Mouse (Mus musculus): ENCODE data around the gene Plcb2.

The Plcb2 gene

DNA sequence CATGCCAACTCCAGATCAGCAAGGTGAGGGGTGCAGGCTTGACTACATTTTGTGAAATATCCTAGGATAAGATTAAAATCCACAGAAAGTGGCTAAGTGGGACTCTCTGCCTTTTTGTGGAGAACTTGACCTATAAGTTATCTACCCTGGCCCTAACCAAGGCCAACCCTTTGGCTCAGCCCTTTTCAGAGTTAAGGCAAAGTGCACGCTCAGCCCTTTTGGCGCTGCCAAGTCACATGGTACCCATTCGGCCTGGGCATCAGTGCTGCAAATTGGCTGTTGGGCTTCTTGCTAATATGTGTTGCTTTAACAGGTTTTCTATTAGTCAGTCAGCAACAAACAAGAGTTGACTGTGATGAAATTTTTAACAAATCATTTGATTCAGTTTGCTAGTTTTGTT lies 40.4 kb downstream of the Plcb2 start:
- no peak for DNase-seq (ENCODE audit: low read depth, low spot score)

DNA sequence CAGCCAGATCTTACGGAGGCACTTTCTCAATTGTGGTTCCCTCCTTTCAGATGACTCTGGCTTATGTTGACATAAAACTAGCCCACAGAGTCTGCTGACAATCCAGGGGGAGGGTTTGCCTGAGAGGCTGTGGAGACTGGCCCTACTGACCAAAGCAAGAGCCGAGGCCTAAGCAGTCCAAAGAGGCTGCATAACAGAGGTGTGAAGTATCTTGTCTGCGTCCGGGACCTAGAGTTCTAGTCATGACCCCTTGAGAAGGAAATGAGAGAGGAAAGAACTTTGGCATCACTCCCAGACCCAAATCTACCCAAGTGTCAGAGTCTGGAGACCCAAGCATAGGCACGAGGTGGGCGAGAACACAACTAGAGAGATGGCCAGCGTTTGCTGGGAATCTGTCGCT lies 41.5 kb downstream of the Plcb2 start:
- DNase-seq (ENCODE audit: low read depth, low spot score), result no peak

DNA sequence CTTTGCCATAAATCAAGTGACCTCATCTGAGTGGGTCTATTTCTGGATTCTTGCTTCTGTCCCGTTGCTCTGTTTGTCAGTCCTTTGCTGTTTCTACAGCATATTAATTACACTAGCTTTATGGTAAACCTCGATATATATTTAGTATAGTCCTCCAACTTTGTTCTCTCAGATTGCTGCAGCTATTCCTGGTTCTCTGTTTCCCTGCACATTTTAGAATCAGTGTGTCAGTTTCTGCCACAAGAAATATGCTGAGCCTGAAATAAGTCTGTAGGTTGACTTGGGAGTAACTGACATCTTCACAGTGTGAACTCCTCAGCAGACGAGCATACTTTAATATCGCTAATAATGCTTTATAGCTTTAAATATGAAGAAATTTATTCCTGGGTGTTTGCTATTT lies 43.1 kb downstream of the Plcb2 start:
- no peak for DNase-seq (ENCODE audit: low read depth, low spot score)

DNA sequence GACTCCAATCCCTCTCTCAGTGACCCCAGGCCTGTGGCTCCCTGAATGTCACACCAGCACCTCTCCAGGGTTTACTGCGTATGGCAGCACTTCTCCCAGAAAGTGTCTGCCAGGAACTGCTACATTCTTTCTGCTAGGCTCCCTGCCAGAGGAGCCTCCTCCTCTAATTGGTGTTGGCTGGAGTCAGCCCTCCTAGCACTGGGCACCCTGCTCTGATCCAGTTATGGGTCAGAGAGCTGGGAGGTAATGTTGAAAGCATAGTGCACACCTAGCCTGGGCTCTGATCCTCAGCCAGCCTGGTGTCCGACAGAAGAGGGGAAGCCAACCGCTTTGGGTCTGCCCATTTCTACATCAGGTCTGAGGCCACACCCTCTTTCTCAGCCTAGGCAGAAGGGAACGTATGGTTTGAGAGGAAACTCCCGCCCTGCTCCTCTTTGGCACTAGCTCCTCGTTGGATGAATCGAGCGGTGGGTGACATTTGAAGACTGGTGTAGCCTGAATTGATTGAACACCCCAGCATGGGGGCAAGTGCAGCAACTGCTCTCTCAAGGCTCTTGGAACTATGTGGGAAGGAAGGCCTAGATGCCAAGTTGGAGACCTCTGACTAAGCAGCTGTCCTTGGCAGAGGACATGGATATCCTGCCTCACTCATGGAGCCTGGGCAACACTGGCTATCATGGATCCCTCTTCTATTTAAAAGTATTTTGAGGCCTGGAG lies 45.5 kb downstream of the Plcb2 start:
- DNase-seq (ENCODE audit: low read depth, low spot score), result no peak

DNA sequence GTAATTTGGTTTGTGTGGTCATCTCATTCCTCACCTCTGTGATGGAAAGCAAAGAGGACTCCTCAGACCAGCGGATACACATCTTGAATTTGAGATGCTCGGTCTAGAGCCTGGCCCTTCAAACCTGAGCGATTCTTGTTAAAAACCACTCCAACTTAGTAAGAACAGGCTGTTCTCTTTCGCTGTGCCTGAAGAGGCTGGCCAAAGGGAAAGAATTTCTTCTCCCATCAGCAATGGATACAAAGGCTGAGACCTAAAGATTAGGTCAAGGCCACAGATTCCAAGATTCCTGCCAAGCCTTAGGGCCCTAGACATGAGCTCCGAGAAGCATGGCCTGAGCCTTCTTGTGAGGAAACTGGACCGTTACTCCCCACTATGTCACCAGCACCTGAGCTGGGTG lies 47.3 kb downstream of the Plcb2 start:
- DNase-seq (ENCODE audit: low read depth, low spot score), result no peak

DNA sequence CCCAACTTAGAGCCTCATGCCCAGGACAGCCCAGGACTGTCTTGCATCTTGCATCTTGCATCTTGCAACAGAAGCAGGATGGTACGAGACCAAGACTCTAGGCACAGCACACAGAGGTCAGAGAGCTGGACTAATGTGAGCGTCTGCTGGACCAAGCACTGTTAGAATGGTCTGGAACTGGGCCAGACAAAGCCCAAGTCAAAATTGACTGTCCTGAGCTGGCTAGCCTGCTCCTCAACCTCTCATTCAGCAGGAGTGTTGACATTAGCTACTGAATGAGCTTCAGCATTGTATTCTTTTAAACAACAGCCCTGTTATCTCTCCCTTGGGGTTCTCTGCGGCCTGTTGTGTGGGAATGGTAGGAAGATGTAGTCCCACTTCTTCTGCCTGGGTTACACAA lies 48.7 kb downstream of the Plcb2 start:
- DNase-seq (ENCODE audit: low read depth, low spot score), result no peak

DNA sequence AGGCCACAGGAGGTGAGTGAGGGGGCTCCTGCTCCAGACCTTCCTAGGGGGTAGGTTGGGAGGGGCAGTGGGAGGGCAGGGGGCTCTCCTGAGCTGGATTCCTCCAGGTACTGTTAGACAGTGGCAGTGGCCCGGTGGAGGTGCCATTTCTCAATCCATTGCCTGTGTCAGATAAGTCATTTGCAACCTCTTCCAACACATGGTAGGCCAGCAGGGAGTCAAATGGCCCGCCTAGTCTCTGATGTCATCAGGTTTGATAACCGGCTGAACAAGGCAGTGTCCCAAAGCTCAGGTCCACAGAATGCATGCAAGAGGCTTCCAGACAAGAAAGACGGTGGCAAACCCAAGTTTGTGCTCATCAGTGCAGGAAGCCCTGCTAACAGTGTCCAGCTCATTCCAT lies 50.4 kb downstream of the Plcb2 start:
- no peak for DNase-seq (ENCODE audit: low read depth, low spot score)

DNA sequence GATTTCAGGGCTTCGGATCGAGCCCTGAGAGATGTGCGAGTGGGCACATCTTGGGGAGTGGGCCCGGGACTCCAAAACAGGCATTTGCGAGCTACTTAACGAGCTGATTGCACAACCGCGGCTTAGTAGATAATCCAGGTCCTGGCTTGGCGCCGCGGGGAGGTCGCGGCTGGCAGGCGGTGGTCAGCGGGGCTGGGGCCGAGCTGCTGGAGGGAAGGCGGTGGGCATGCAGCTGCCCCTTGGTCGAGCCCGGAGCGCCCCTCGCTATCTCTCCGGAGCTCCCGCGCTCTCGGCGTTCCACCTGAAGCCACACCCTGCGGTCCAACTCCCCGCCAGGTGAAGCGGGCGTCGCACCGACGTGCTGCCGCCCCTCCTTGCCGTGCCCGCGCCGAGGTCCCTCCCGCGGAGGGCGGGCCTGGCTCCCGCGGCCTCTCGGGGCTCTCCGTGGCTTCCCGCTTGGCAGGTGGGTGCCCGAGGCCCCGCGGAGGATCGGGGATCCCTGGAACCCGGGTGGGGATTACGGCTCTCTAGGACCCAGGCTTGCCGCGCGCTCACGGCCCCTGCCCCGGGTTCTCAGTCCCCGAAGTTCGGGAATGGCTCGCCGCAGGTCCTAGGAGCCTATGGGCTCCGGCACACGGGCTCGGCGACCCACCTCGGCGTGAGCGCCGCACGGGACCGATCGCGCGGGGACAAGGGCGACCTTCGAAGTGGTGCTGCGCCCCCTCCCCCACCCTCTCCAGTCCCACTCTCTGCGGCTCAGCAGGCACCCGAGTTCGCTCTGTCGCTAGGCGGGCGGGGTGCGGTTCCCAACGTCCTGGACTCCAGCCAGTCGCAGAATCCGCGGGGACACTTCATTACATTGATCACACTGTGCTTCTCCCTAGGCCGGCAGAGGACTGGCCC lies 51.1 kb downstream of the Plcb2 start:
- no peak for DNase-seq (ENCODE audit: low read depth, low spot score)

DNA sequence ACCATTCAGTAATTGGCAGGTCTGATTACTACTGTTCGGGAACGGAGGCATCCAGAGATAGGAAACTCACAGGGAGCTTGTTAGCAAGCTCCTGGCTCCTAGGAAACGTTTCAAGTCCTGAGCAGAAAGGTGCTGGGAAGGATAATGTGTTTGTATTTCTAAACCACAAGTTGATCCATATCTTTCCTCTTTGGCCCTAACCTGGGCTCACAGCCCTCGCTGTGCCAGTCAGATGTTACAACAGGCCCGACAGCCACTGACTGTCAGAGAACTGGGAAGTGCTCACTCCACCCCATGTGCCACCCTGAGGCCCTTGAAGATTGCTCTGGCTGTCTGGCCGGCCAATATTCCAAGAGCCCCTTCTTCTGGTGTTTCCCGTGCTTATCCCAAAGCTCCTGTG lies 53.7 kb downstream of the Plcb2 start:
- no peak for DNase-seq (ENCODE audit: low read depth, low spot score)

DNA sequence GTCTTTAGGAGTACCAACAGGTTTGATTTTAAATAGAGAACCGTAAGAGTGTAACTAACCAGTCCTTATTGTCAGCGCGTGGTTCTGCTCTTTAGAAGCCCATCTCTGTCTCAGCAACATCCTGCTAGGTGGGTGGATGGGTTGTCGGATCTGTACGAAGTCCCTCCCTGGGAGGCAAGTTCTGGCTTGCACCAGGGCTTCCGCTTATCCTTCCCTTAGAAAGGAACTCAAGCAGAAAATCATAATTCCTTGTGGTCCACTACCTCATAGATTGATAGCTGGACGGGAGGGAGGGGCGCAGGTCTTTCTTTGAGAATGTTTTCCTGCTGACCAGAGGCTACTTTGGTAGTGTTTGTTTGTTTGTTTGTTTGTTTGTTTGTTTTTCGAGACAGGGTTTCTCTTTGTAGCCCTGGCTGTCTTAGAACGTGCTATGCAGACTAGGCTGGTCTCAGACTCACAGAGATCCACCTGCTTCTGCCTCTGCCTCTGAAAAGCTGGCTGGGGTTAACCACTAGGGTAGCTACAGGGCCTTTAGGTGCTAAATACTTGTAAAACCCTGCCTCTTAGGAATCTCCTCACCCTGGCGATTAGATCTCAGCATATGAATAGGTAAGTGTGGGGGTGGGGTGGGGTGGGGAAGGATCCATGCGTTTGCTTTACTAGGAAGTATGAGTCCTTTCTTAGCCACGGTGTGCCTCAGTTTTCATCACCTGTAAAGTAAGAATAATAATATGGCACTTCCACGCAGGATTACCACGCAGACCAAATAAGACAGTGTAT lies 54.4 kb downstream of the Plcb2 start:
- DNase-seq (ENCODE audit: low read depth, low spot score), result no peak

DNA sequence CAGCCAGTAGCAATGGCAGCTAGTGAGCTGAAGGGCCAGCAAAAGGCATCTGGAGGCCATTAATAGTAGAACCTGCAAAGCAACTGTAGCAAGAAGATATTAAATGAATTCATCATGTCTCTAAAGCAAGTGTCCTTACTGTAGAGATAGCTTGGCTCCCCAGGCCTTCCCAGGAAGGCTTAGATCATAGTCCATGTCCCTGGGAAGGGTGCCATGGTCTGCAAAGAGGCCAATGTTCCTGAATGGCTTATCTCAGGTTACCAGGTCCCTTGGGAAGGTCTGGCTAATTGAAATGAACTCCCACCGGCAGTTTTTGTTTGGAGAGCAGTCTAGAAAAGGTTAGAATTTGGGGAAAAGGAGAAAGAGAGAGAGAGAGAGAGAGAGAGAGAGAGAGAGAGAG lies 56.5 kb downstream of the Plcb2 start:
- no peak for DNase-seq (ENCODE audit: low read depth, low spot score)

DNA sequence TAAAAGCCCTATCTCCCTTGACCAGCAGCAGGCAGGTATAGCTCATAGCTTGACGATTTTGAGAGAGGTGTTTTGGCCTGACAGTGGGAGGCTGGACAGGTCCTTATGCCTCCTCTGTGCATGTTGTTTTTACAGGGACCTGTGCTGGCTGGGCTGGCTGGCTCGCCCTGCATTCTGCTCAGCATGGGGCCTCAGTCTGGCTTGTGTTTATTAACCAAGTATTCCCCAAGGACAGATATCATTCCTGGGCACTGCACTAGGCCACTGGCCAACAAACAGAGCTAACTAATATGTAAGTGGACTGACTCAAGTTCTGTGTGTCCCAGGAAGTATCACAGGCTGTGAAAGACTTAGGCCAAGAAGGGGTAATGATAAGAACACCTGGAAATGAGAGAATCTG lies 58.5 kb downstream of the Plcb2 start:
- no peak for DNase-seq (ENCODE audit: low read depth, low spot score)

DNA sequence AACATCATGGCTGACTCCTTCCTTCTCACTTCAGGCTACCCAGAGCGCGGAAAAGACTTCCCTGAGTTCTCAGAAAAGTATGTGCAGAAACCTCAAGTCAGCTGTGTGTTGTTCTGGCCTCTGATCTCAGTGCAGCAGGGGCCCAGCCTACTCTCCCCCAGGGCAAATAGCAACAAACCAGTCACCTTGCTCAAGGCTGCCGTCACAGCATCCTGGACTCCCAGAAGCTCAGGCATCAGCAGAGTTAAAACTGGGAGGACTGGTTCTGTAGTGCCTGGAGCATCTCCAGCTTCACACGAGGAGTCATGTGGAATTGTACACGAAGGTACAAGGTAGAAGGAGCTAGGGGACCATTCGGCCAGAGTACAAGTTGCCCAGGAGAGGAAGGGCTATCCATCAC lies 59.0 kb downstream of the Plcb2 start:
- DNase-seq (ENCODE audit: low read depth, low spot score), result no peak

DNA sequence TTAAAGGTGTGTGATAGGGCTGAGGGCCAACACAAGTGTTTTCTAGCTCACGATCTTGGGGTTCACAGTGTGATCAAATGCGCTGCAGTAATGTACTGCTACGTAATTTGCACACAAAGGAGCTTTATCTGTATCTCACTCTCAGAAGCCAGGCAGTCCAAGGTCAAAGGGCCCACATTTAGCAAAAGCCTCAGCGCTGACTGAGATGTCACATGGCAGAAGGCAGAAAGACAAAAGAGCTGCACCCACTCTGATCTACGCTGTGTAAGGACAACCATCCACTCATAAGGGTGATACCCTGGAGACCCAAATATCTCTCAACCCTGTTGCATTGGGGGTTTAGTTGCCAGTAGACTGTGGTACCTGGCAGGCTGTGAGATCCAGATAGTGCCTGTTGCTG lies 61.1 kb downstream of the Plcb2 start:
- no peak for DNase-seq (ENCODE audit: low read depth, low spot score)

DNA sequence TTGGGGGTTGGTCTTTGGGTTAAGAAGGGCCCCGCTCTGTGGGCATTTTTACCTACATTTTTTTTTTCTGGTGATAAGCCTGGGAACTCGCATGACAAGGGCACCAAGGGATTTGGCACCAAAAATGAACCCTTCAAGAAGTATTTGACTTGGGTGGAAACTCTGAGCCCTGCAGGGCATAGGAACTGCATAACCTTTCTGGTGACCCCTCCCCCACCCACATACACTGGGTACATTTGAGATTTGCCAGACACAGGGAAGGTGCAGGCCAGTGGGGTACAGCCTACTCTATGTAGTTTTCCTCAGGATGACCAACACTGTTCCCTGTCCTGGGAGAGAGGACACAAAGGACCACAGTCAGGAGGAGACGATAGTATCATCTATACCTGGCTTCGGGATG lies 62.6 kb downstream of the Plcb2 start:
- no peak for DNase-seq (ENCODE audit: low read depth, low spot score)

DNA sequence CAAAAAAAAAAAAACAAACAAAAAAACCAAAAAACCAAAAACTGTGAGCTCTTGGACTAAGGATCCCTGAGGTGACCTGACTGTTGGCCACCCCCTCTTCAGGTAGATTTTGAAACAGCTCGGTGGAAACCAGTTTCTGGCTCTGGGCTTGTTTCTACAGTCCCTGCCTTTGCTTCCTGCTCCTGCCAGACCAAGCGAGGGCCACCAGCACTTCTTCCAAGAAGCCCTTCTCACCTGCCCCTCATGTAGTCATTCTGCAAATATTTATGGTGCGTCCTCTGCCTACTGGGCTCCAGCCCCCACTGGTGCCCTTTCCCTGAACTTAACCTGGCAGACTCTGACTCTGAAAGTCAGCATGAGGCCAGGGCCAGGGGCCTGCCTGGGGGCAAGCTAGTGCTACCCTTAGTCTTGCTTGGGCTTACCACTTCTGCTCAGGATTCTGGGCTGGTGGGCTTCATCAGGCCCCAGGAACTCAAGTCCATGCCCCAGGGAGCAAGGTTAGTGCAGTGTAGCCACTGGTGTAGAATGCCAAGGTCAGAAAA lies 63.2 kb downstream of the Plcb2 start:
- DNase-seq (ENCODE audit: low read depth, low spot score), result no peak

DNA sequence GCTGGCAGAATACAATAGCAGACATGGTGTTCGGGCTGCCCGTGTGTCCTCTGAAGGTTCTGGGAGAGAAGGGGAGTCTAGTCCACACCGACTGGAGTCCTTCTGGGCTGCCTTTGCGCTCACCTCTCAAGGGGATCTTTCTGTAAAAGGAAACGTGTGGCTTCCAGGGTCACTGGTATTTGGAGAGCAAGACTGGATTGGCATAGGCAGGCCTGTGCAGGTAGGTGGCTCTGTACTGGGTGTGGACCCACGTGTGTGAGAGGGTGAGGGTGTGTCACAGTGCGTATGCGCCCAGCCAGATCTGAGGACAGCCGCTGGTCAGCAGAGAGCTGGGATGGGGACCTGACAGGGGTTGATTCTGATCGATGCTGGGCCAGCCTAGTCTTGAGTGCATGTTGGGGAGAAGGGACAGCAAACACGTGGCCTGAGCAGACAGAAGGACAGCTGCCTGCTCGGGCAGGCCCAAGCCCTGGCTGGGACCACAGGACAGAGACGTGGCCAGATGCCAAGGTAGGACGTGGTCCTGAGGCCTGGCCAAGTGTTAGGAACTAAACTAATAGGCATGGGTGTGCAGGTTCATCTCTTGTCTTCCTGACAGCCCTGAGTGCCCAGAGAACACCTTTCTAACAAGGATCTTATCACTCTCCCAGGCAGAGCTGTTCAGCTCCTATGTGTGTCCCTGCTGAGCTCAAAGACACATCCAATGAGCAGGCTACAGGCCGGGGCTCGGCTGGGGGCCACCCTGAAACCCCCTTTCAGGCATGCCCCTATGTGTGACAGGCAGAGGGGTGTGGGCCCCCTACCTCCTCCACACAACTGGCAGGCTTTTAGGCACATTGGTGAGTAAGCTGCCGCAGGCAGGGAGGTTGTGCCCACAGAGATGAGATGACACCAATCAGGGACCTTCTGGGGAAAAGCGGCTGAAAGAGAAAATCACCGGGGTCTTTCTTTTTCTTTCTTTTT lies 64.2 kb downstream of the Plcb2 start:
- no peak for DNase-seq (ENCODE audit: low read depth, low spot score)

DNA sequence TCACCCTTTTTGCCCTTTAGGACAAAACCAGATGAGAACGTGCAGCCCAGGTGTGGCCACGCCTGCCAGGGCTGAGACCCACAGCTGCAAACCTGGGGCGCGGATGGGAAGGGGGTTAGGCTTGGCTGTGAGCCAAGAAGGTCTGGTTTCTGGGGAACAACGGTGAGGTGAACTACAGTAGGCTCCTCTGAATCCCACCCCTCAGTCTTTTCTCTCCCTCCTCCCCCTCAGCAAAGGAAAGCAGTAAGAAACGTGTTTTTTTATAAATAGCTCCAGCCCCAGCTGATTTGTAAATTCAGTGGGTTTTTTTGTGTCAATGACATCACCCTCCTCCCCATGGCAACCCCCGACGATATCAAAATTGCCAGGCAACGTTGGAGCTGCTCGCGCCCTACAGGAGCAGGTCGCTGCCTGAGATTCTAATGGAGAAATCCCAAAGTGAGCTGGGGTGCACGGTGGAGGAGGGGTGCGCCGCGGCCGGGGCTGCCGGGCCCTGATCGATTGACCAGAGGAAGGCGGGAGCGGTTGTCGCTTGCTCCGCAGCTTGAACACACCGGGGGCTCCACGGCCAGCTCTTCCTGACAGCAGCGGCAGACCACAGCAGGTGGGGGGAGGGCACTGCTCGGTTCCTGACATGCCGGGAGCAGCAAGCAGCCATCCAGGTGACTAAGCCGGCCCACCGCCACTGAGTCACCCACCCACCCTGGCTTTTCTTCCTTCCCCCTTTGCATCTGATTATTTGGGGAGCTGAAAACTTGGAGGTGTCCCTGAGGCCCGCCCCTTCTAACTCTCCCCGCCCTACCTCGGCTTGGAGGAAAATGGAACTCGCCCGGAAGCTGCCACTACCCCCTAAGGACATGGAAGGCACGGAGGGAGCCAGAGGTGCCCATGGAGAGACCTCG lies 65.1 kb downstream of the Plcb2 start, which contains the start of gene Pak6:
TSS of gene Pak6 (plus strand) at position 402 of the 902 bp plus-strand sequence.
- no peak for DNase-seq (ENCODE audit: low read depth, low spot score)

DNA sequence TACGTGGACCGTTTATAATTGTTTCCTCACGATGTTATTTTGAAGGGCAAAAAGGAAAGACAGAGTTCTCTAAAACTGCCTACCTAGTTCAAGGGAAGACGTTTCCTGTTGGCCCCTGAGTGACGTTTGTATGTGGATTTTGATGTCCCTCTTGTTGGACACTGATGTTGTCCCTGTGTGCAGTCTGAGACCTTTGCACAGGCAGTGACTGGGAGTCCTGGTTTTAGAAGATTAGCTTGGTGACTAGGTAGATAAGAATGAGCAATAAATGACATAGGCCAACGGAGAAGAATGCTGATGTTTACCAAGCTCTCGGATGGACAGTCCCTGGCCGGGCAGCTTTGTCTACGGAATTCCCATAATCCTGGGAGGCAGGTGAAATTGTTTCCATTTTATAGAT lies 66.3 kb downstream of the Plcb2 start:
- no peak for DNase-seq (ENCODE audit: low read depth, low spot score)

DNA sequence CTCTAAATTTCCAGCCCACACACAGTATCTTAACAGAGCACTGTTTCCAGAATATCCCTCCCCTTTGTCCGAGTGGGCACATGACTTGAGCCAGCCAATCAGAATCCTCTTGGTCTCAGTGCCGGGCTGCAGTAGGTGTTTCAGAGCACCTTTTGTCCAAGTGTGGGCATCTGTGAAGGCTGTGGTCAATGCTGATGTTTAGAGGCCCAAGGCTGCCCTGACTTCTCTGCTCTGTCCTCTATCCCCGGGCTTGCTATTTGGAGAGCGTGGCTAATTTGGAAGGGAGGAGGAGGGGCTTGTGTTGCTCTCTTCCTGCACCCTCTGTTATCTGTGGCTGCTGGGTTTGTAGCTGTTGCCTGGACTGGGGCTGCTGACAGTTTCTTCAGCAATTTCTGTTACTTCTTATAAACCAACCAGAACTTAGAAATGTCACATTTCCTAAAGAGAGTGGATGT lies 68.2 kb downstream of the Plcb2 start:
- DNase-seq (ENCODE audit: low read depth, low spot score), result peak; percentile 60

All from forelimb bud, embryonic 11.5 days (tissue).